Mouse (Mus musculus): Measurements from ENCODE around the gene Zfp937.
"Not testable (repeated sequence)": the region's sequence is repeated elsewhere in the genome, so short reads cannot be mapped to it uniquely, and the experiment has no call there.

- not testable (repeated sequence) for TF ChIP-seq POLR2A, CTCF (IDR thresholded peaks at IDR 0.05; ENCODE audit: insufficient read depth, low read depth, low read length)
Measured at GRCm38 (mm10) chr2:150255491-150255890, 37.6 kb downstream of the Zfp937 start, which contains the start of gene Gm21994.

Measured in olfactory bulb, adult 2 months (tissue).